Mouse (Mus musculus) natural killer cell, adult 2 months (primary cell): Measurements from ENCODE around the gene Cdipt.

ENCODE experiments used
- DNase-seq, 2 experiments: peaks; one replicate each; pipeline ENCODE4 v3.0.0; 2022; ENCODE audit warnings: low spot score in 2 of 2

Cdipt gene

GRCm38 (mm10) chr7:127012845-127013244, 37.1 kb downstream of the Cdipt start:
- DNase-seq, result no peak

GRCm38 (mm10) chr7:127013385-127013784, 37.7 kb downstream of the Cdipt start:
- DNase-seq, result no peak

GRCm38 (mm10) chr7:127014320-127014719, 38.6 kb downstream of the Cdipt start, which contains the start of gene Mvp:
Mvp (minus strand) TSS chr7:127014621.
- peak; percentile 70 to 72 for DNase-seq

GRCm38 (mm10) chr7:127014993-127015392, 39.3 kb downstream of the Cdipt start:
- no peak for DNase-seq

GRCm38 (mm10) chr7:127016081-127016480, 40.4 kb downstream of the Cdipt start:
- DNase-seq, result peak in 1 of 2 experiments; percentile 44

- no peak for DNase-seq
Observed at GRCm38 (mm10) chr7:127016481-127016485, 40.6 kb downstream of the Cdipt start, which contains the start of gene Pagr1b. Pagr1b (minus strand) TSS chr7:127016484.

- no peak for DNase-seq
Observed at GRCm38 (mm10) chr7:127016486-127016938, 40.8 kb downstream of the Cdipt start.

GRCm38 (mm10) chr7:127016971-127017949, 41.5 kb downstream of the Cdipt start, which contains the start of gene Pagr1a:
Pagr1a (minus strand) TSS chr7:127017352.
- peak; percentile 97 for DNase-seq

- DNase-seq, result no peak
Observed at GRCm38 (mm10) chr7:127017950-127018345, 42.2 kb downstream of the Cdipt start.

GRCm38 (mm10) chr7:127018416-127019305, 42.9 kb downstream of the Cdipt start:
- no peak for DNase-seq

GRCm38 (mm10) chr7:127019306-127019960, 43.7 kb downstream of the Cdipt start:
- no peak for DNase-seq

- no peak for DNase-seq
Observed at GRCm38 (mm10) chr7:127020031-127020430, 44.3 kb downstream of the Cdipt start.

GRCm38 (mm10) chr7:127020491-127020890, 44.8 kb downstream of the Cdipt start:
- no peak for DNase-seq

GRCm38 (mm10) chr7:127020901-127021562, 45.3 kb downstream of the Cdipt start, which contains the start of the genes Gm42742 and Prrt2:
Gm42742 (minus strand) TSS chr7:127021097.
Prrt2 (minus strand) TSS chr7:127021211.
- DNase-seq, result peak in 1 of 2 experiments; percentile 29

GRCm38 (mm10) chr7:127021563-127022527, 46.1 kb downstream of the Cdipt start:
- no peak for DNase-seq

- no peak for DNase-seq
Observed at GRCm38 (mm10) chr7:127022528-127023271, 47.0 kb downstream of the Cdipt start.

- no peak for DNase-seq
Observed at GRCm38 (mm10) chr7:127023272-127023691, 47.6 kb downstream of the Cdipt start.

GRCm38 (mm10) chr7:127023896-127024690, 48.4 kb downstream of the Cdipt start:
- peak; percentile 50 for DNase-seq
